Mouse (Mus musculus): ENCODE results near the gene Eif2a.
"Not testable (repeated sequence)": the region's sequence is repeated elsewhere in the genome, so short reads cannot be mapped to it uniquely, and the experiment has no call there.

Gene Eif2a

DNA sequence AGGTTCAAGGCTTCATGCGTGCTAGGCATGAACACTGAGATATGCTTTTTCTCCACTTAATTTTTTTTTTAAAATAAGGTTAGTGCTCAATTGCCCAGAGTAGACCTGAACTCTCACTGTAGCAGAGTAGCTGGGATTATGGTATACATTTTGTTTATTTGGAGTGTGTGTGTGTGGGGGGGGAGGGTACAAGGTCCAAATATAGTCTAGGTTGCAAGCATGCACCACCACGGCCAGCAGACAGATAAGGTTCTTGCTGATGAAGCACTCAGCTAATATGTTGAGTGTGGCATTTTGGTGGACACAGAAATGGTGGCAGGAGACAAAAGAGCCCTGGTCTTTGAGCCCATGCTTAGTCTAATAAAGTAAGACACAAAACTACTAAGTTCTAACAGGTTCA lies 6.7 kb upstream of the Eif2a start:
- in situ Hi-C loops (cut with MboI; ENCODE audit: low sequenced_read_pairs), result loop anchor here (25.0 kb wide), 1 partner anchor 168 kb away; the partner anchor contains the start of gene Siah2

- in situ Hi-C loops (cut with MboI; ENCODE audit: low sequenced_read_pairs), result loop anchor here (25.0 kb wide), 1 partner anchor 168 kb away; the partner anchor contains the start of gene Siah2
These were observed 6.1 kb upstream of the Eif2a start for GRCm38 (mm10) chr3:58519536-58519935.

DNA sequence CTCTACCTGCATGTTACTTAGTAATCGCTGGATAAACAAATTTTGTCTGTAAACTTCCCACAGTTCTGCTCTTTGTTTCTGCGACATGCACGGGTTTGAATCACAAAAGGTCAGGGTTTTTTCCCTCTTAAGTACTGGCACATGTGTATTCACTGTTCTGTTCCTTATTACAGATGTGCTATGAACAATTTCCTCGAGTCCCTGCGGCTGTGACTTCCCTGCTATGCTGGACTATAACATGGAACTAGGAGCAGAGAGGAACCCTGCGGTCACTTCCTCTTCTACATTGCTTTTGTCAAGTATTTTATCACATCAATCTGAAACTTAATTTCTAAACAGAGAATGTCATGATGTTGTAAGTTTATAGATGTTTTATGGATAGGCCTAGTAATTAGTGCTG lies 5.3 kb upstream of the Eif2a start:
- in situ Hi-C loops (cut with MboI; ENCODE audit: low sequenced_read_pairs), result loop anchor here (25.0 kb wide), 1 partner anchor 167 kb away; the partner anchor contains the start of gene Siah2

GRCm38 (mm10) chr3:58521361-58521760 lies 4.3 kb upstream of the Eif2a start:
- in situ Hi-C loops (cut with MboI; ENCODE audit: low sequenced_read_pairs), result loop anchor here (25.0 kb wide), 1 partner anchor 166 kb away; the partner anchor contains the start of gene Siah2

- in situ Hi-C loops (cut with MboI; ENCODE audit: low sequenced_read_pairs), result loop anchor here (25.0 kb wide), 1 partner anchor 164 kb away; the partner anchor contains the start of gene Siah2
These were observed 2.2 kb upstream of the Eif2a start for GRCm38 (mm10) chr3:58523386-58523785.

DNA sequence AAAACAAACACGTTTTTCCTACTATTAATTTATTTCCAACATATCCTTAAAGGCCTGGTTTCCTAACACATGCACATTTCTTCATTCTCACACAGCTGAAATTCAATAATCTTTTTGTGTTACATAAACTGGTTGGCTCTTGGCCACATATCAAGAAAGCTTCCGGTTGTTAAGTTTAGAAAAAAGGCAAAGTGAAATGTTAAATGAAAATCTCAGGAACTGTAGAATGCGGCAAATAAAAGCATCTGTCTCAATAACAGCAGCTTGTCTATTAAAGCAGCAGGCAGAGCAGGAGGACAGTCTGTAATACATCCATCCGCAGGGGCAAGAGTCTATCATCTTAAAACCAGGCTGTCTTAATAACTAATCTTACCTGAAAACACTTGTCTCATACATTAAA lies 1.4 kb upstream of the Eif2a start:
- in situ Hi-C loops (cut with MboI; ENCODE audit: low sequenced_read_pairs), result loop anchor here (25.0 kb wide), 1 partner anchor 163 kb away; the partner anchor contains the start of gene Siah2

- in situ Hi-C loops (cut with MboI; ENCODE audit: low sequenced_read_pairs), result no loop called here
These were observed 455 bp upstream of the Eif2a start for GRCm38 (mm10) chr3:58525166-58525565.

- in situ Hi-C loops (cut with MboI; ENCODE audit: low sequenced_read_pairs), result no loop called here
These were observed 752 bp downstream of the Eif2a start for GRCm38 (mm10) chr3:58526408-58526737.

GRCm38 (mm10) chr3:58536573-58536972 lies 11.0 kb downstream of the Eif2a start:
- in situ Hi-C loops (cut with MboI; ENCODE audit: low sequenced_read_pairs), result no loop called here

DNA sequence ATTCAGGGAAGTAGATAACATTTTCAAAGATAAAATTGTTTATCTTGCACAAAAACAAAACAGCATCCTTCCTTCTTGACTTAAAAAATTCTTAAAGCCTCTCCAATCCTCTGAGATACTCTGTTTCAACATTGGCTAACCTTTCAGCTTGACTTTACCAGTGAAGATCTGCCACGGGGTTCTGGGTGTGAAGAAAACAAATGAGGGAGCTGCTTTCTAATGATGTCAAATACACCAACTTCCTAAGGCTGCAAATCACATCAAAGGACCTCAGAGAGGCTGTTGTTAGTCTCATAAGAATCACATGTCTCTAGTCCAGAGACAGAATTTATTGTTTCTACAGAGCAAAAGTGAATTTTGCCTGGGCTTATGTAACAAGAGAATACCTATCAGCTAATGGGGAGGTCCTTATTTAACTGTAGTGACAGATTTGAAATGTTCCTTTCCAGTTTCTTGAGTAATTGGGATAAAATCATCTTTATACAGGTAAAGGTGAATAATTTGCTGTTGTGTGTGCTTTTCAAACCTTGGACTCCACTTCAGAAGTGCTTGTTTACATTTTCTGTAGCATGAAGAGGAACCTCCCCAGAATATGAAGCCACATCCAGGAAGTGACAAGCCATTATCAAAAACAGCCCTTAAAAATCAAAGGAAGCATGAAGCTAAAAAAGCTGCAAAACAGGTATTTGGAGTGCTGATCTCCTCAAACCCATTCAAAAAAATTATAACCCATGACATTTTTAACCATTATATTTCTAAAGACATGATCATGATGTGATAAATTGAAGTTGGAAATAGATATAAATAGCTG lies 26.6 kb downstream of the Eif2a start:
- in situ Hi-C loops (cut with MboI; ENCODE audit: low sequenced_read_pairs), result no loop called here

GRCm38 (mm10) chr3:58556649-58557048 lies 31.0 kb downstream of the Eif2a start:
- in situ Hi-C loops (cut with MboI; ENCODE audit: low sequenced_read_pairs), result no loop called here

DNA sequence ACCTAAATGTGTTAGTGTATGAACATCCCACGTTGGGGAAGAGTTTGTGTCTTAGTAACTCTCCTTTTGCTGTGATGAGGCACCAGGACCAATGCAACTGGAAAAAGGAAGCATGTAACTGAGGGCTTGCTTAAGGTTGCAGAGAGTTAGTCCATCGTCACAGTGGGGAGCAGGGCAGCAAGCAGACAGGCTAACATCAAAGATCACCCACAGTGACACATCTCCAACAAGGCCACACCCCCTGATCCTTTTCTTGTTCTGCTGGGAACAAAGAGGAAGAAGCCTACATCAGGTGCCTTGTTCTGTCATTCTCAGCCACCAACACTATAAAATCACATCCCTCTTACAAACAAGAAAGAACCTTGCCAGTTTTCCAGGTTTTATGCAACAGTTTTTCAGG lies 34.3 kb downstream of the Eif2a start:
- in situ Hi-C loops (cut with MboI; ENCODE audit: low sequenced_read_pairs), result no loop called here

GRCm38 (mm10) chr3:58561437-58561836 lies 35.8 kb downstream of the Eif2a start:
- in situ Hi-C loops (cut with MboI; ENCODE audit: low sequenced_read_pairs), result no loop called here

GRCm38 (mm10) chr3:58570821-58571220 lies 45.2 kb downstream of the Eif2a start:
- in situ Hi-C loops (cut with MboI; ENCODE audit: low sequenced_read_pairs), result no loop called here

DNA sequence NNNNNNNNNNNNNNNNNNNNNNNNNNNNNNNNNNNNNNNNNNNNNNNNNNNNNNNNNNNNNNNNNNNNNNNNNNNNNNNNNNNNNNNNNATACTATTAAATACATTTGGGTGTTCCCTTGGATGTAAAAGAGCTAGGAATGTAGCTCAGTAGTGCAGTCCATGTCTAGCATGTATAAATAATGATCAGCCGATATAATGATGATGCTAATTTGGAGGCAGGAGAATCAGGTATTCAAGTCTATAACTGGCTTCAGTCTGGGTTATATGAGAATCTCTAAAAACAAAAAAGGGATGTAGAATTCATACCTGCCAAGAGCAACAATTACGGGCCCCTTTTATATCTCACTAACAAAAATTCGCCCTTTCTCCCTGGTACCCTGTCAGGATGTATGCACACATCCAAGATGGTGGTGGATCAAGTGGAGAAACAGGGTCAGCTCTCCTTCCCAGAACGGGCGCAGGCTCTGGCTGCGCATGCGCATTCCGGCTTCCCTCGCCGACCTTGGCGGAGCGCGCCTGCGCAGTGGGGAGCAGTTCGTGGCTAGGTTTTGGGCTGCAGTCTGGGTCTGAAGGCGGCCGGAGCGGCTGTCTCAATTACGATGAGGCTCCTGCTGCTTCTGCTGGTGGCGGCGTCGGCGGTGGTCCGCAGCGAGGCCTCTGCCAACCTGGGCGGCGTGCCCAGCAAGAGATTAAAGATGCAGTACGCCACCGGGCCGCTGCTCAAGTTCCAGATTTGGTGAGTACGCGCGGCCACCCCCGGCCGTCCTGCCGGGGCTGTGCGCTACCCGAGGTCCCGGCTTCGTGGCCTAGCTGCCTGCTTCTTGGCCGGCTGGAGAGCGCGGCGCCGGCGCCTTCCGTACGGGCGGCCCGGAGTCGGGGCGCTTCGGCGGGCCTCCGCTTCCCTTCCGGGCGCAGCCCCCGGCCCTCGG lies 50.8 kb downstream of the Eif2a start, which contains the start of gene Selenot:
Gene Selenot, plus strand, starts transcription at position 500 of the 930 bp plus-strand sequence.
- in situ Hi-C loops (cut with MboI; ENCODE audit: low sequenced_read_pairs), result no loop called here

DNA sequence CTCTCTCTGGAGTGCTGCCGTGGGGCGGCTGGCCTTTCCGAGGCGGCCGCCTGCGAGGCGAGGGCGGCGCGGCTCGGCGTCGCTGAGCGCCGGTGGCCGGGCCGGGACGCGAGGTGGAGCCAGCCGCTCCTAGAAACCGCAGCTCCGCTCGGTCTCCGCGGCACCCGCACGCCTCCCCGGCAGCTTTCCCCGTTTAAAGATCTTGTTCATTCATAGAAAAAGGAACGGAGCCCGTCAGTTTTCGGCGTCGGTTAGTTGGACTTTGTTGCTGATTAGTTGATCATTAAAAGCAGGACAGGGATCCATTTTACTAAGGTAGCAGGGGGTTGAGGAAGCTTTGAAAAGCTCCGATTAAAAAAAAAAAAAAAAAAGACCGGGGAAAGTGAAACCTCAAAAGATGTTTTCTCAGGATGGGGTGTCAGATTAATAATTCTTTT lies 51.5 kb downstream of the Eif2a start:
- in situ Hi-C loops (cut with MboI; ENCODE audit: low sequenced_read_pairs), result no loop called here

DNA sequence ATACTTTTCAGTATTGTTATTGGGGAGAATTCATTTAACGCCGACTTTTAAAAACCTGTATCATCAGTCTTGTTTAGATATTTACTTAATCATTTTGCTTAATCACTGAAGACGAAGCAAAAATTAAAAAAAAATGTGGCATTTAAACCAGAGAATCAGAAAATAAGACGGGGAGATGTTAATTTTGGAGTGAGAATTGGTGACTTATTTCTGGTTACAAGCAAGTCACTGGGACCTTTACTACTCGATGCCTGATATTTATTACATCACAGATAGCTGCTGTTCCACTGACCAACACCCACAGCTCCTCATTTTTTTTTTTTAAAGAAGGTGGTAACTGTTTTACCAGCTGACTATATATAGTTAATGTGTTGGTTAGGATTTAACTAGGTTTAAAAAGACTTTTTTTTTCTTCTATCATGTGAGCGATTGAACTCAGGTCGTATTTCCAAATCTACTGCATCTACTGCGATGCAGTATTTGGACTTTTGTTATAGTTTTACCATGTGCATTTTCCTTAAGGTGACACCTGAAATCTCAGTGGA lies 52.0 kb downstream of the Eif2a start:
- in situ Hi-C loops (cut with MboI; ENCODE audit: low sequenced_read_pairs), result no loop called here

DNA sequence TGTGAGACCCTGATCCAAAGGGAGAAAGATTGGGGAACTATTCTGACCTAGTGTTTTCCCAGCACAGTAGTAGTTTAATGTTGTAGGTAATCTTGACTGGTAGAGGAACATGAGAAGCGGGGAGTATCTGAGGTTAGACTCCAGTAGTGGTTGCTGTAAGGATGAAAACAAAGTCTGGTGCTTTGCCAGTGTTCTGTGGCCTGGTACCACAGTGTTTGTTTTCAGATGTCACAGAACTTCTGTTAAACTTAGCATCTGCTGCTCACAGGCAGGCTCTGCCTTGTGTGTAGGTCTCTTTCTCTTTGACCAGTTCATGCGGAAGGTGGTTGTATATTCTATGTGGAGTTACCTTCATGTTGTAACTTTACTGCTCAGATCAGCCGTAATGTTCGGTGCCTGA lies 55.9 kb downstream of the Eif2a start:
- in situ Hi-C loops (cut with MboI; ENCODE audit: low sequenced_read_pairs), result no loop called here

GRCm38 (mm10) chr3:58582297-58582696 lies 56.7 kb downstream of the Eif2a start:
- in situ Hi-C loops (cut with MboI; ENCODE audit: low sequenced_read_pairs), result no loop called here

- in situ Hi-C loops (cut with MboI; ENCODE audit: low sequenced_read_pairs), result no loop called here
These were observed 57.3 kb downstream of the Eif2a start for GRCm38 (mm10) chr3:58582788-58583426.

- in situ Hi-C loops (cut with MboI; ENCODE audit: low sequenced_read_pairs), result not testable (repeated sequence)
These were observed 64.9 kb downstream of the Eif2a start for GRCm38 (mm10) chr3:58590544-58590943.

Data from CH12F3 (cell line).